Mouse (Mus musculus) hindbrain, postnatal 0 days (tissue): ENCODE measurements around the gene Lin7c. TPM values are rescaled to one million over a fixed set of nuclear protein-coding genes. Genes with fewer than 3 reads are reported as not detected.

Source experiments
- ATAC-seq: fragments of 200-750 bp; cut with Nextera tagmentation; 2 replicates; pipeline ENCODE4 v1.8.0; 2017; ENCODE audit warnings: mild to moderate bottlenecking, moderate TSS enrichment, moderate library complexity
- DNase-seq: peaks from one replicate; pipeline ENCODE4 v3.0.0-alpha.2; 2015; ENCODE audit warnings: low spot score
- H3K27ac ChIP-seq: fragments of 300-500 bp; sonication (generic); 2 replicates; pipeline ENCODE4 v1.5.1; 2014; ENCODE audit warnings: mild to moderate bottlenecking
- H3K27me3 ChIP-seq: fragments of 300-500 bp; sonication (generic); 2 replicates; pipeline ENCODE4 v1.6.1; 2014; ENCODE audit warnings: low read length, mixed read lengths; ENCODE audit not compliant: insufficient read depth
- H3K36me3 ChIP-seq: fragments of 300-500 bp; sonication (generic); 2 replicates; pipeline ENCODE4 v1.6.1; 2014; ENCODE audit warnings: low read length, mixed read lengths; ENCODE audit not compliant: insufficient read depth
- H3K4me1 ChIP-seq: fragments of 300-500 bp; sonication (generic); 2 replicates; pipeline ENCODE4 v1.6.1; 2014; ENCODE audit warnings: antibody characterized with exemption, low read length, mixed read lengths; ENCODE audit not compliant: insufficient read depth
- H3K4me2 ChIP-seq: fragments of 300-500 bp; sonication (generic); 2 replicates; pipeline ENCODE4 v1.6.1; 2014; ENCODE audit warnings: low read depth, mild to moderate bottlenecking, low read length, moderate library complexity, mixed read lengths
- H3K4me3 ChIP-seq: fragments of 300-500 bp; sonication (generic); 2 replicates; pipeline ENCODE4 v1.5.1; 2014; ENCODE audit warnings: low read length
- H3K9ac ChIP-seq: fragments of 300-500 bp; sonication (generic); replicated peaks from 2 replicates; pipeline ENCODE4 v1.6.1; 2014; ENCODE audit warnings: mild to moderate bottlenecking, low read length, moderate library complexity, mixed read lengths
- H3K9me3 ChIP-seq: fragments of 300-500 bp; sonication (generic); 2 replicates; pipeline ENCODE4 v1.6.1; 2016; ENCODE audit warnings: low read length, mixed read lengths
- CTCF ChIP-seq: IDR thresholded peaks from 2 replicates; pipeline ENCODE4 v1.5.1; 2016; ENCODE audit warnings: antibody characterized with exemption, control low read depth, low read depth
- WGBS: fragments of 180-500 bp; shearing (Covaris S2); extraction: QIAGEN DNeasy Blood & Tissue Kit; methylation state at CpG from one replicate; pipeline ENCODE4 v1.1.7; 2014; 5-methylcytosine and 5-hydroxymethylcytosine counted together
- polyA plus RNA-seq: library from polyadenylated mRNA; unstranded; fragments of >200 nt; fragmentation: Nextera tagmentation; extraction: Ambion mirVana; gene quantifications from 2 replicates; pipeline ENCODE4 v1.2.1, GENCODE M21; 2015
- total RNA-seq: library from RNA; depleted of rRNA; stranded (reverse); fragments of >200 nt; gene quantifications from 2 replicates; pipeline ENCODE4 v1.2.3, GENCODE M21; 2014; rRNA removed

Lin7c gene
- total and polyA plus RNA-seq, 2 experiments from 2014 or later = 147 to 158 TPM

DNA sequence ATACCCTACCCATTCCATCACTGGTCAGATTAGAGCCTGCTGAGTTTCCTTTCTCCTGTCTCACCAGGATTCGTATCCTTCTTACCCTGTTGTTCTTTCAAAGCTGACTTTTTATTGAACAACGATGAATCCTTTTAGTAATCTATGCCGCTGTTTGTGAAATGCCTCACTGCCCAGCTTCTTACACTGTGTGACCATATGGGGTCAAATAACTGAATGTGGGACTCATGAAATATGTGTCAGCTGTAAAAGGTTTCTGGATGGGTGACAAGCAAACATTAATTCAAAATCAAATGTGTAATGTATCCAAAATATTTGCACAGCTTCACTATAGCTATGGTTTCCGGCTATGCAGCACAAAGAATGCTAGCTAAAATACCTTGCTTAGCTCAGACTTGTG lies 54.9 kb downstream of the Lin7c start:
- Histone ChIP-seq H3K4me3 (no peak overlapping the region), H3K27me3 (no peaks in the 10 kb centered on the region), H3K36me3 (no peaks in the 10 kb centered on the region), H3K9ac (no peak overlapping the region), H3K27ac (no peak overlapping the region), H3K4me1 (peaks cover 9% of the 10 kb centered on the region; the same call in 1 of the 2 replicates), H3K9me3 (no peaks in the 10 kb centered on the region), H3K4me2 (no peak overlapping the region)
- no peak for DNase-seq
- peak; percentile 50; the same call in 1 of the 2 replicates for ATAC-seq
- WGBS = 41% methylated on average over 4 of the region's 4 CpGs
- no peak for TF ChIP-seq CTCF

- ATAC-seq (no peak), DNase-seq (no peak)
- Histone ChIP-seq H3K9me3 (no peaks in the 10 kb centered on the region), H3K4me3 (no peak overlapping the region), H3K4me2 (no peak overlapping the region), H3K36me3 (no peaks in the 10 kb centered on the region), H3K4me1 (peaks cover 9% of the 10 kb centered on the region; the same call in 1 of the 2 replicates), H3K27ac (no peak overlapping the region), H3K27me3 (no peaks in the 10 kb centered on the region), H3K9ac (no peak overlapping the region)
- WGBS = 91% methylated on average over 6 of the region's 6 CpGs
- no peak for TF ChIP-seq CTCF
Observed at GRCm38 (mm10) chr2:109946426-109946825, 55.8 kb downstream of the Lin7c start.

DNA sequence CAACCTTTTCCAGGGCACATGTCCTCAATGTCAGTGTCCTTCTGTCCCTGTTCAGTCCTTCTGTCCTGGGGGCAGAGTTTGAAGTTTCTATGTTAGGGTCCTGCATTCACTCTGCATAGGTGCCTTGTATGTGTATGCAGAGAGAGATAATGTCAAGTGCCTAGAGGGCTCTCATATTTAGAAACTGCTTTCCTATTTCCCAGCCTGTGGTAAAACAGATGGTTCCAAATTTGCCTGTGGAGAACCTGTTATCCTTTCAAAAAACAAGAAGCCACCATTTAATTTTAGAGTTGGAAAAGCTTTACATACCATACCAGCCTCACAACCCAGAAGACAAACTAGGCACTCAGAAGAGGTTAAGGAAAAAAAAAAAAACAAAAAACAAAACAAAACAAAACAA lies 58.9 kb downstream of the Lin7c start:
- Histone ChIP-seq H3K27ac (no peak overlapping the region), H3K4me1 (peaks cover 7% of the 10 kb centered on the region), H3K4me2 (no peak overlapping the region), H3K27me3 (no peaks in the 10 kb centered on the region), H3K9me3 (no peaks in the 10 kb centered on the region), H3K9ac (no peak overlapping the region), H3K36me3 (no peaks in the 10 kb centered on the region), H3K4me3 (no peak overlapping the region)
- no peak for TF ChIP-seq CTCF
- DNase-seq (no peak), ATAC-seq (no peak)

GRCm38 (mm10) chr2:109950311-109950710 lies 59.7 kb downstream of the Lin7c start:
- peaks cover 4% of the 10 kb centered on the region; the same call in 1 of the 2 replicates for H3K4me1 ChIP-seq
- no peaks in the 10 kb centered on the region for H3K27me3 ChIP-seq
- DNase-seq (no peak), ATAC-seq (no peak)
- WGBS = 59% methylated on average over 3 of the region's 3 CpGs
- no peak overlapping the region for H3K4me2 ChIP-seq
- no peak overlapping the region for H3K27ac ChIP-seq
- no peaks in the 10 kb centered on the region for H3K36me3 ChIP-seq
- TF ChIP-seq CTCF = no peak
- no peaks in the 10 kb centered on the region for H3K9me3 ChIP-seq
- H3K4me3 ChIP-seq = no peak overlapping the region
- H3K9ac ChIP-seq = no peak overlapping the region

Other genes with a start within 250 kb of the Lin7c start
- 3.9 and 5.6 TPM in 2 replicates for gene Bdnf, start 216.2 kb upstream of the Lin7c start, total RNA-seq
- 6.8 and 7.6 TPM in 2 replicates for gene Bdnf, start 216.2 kb upstream of the Lin7c start, polyA plus RNA-seq
- gene Lgr4, start 26.8 kb downstream of the Lin7c start, total RNA-seq = 27.9 and 28.2 TPM in 2 replicates
- gene Lgr4, start 26.8 kb downstream of the Lin7c start, polyA plus RNA-seq = 9.0 and 9.8 TPM in 2 replicates
- gene Ccdc34, start 127.0 kb downstream of the Lin7c start, total RNA-seq = 15.8 and 18.6 TPM in 2 replicates
- 30.2 and 32.3 TPM in 2 replicates for gene Ccdc34, start 127.0 kb downstream of the Lin7c start, polyA plus RNA-seq